Mouse (Mus musculus) ZHBTc4 (cell line): ENCODE data around the gene Nfkbil1.

Source experiments
- DNase-seq: peaks from one replicate; pipeline ENCODE4 v3.0.0-alpha.2; 2011; ENCODE audit warnings: low read depth, low spot score

Gene Nfkbil1

DNA sequence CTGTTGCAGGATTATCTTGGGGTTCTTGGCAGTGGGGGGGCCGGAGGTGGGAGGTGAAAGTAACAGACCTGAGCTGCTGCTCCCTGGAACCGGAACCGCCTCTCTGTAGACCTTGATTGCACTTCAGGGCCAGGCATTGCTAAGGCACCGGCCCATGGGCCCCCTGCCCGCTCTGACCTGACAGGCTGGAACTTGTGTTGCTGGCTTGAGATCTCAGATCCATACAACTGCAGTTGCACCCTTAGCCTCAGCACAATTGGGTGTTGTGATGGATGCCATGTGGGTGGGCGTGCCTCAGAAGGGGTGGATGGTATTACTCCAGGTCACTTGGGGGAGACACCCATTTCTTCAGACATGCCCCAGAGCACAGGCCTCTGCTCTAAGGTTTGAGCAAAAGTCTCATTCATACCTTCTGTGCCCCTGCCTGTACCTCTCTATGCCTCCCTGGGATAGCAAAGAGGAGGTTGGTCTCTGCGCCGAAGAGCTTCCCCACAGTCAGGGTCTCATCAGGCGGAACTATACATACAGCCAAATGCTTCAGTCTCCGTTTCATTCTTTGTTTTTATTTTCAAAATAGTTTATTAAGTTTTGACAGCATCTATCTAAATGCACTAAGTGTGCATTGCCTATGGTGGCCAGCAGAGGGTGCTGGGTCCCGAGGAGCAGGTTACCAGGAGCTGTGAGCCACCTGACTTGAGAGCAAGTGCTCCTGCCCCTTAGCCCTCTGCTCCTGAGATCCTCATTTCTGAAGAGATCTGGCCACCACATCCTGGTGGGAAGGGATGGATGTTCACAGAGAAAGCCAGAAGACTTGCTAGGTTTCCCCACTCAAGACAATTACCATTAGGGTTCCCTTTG lies 18.9 kb upstream of the Nfkbil1 start:
- peak; percentile 83 for DNase-seq

DNA sequence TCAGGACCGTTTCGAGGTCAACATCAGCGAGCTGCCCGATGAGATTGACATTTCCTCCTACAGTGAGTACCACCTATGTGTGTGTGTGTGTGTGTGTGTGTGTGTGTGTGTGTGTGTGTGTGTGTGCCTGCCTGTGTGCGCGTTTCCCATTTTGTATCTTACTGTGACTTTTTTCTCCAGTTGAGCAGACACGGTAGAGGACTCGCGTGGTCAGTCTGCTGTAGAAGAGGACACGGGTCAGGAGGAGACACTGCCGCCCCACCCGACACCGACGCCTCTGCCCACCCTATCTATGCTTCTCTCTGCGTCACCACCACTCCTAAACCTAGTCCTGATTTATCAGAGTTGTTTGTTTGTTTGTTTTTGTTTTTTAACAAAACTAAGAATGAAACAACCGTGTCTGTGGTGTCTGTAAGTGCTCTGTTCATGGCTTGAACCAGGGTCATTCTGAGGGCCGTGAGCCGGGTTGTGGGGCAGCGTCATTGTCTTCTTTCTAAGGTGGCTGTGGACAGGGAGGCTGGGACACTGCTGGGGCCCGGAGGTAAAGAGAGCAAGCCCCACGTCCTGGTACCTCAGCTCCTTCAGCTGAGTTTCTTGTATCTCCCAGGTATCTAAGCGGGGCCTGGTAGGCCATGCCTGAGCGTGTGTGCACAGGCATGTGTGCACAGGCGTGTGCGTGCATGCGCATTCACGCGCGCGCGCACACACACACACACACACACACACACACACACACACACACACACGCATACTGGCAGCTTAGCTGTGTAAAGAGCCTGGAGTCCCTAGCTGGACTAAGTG lies 17.9 kb upstream of the Nfkbil1 start:
- DNase-seq, result no peak

DNA sequence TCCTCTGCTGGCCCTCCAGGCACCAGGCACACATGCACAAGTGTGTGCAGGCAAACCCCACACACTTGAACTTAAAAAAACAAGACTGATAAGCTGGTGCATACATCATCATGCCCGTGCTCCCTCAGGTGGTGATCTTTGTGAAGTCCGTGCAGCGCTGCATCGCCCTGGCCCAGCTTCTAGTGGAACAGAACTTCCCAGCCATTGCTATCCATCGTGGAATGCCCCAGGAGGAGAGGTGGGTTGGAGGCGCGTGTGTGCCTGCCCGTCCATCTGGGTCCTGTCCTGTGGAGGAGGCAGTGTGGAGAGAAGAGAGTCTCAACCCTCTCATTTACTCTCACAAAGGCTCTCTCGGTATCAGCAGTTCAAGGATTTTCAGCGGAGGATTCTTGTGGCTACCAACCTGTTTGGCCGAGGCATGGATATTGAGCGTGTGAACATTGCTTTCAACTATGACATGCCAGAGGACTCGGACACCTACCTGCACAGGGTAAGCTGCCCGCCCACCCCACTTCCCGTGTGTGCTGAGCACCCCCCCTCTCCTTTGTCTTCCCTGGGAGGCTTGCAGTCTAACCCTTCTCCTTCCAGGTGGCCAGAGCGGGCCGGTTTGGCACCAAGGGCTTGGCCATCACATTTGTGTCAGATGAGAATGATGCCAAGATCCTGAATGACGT lies 17.2 kb upstream of the Nfkbil1 start:
- DNase-seq, result no peak

DNA sequence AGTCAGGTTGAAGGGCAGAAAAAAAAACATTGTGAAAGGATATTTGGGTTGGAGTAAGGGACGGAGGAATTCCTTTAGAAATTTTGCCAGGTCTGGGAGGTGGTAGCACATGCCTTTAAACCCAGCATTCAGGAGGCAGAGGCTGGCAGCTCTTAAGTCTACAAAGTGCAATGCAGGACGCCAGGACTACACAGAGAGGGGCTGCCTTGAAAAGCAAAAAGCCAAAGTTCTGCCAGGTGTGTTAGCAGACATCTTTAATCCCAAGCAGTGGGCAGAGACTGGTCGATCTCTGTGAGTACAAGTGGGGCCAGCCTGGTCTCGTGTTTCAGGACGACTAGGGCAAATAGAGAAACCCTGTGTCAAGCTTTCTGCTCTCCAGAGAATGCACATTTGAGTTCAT lies 16.4 kb upstream of the Nfkbil1 start:
- no peak for DNase-seq

DNA sequence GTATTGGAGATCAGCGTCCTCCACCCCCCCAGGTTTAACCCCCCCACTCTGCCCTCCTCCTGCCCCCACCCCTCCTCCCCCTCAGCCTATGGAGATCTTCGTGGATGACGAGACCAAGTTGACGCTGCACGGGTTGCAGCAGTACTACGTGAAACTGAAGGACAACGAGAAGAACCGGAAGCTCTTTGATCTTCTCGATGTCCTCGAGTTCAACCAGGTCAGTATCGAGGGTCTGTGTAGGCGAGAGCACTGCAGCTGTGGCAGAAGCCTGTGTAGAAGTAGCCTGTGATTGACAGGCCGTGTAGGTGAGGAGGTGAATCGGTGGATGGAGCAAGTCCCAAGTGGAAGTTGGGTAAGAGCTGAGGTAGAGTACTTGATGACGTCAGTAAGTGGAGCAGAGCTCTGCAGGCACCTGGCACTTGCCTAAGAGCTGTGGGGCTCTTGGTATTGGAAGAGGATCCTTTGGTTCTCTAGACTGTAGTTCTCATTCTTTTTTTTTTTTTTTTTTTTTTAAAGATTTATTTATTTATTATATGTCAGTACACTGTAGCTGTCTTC lies 15.6 kb upstream of the Nfkbil1 start:
- DNase-seq, result no peak

DNA sequence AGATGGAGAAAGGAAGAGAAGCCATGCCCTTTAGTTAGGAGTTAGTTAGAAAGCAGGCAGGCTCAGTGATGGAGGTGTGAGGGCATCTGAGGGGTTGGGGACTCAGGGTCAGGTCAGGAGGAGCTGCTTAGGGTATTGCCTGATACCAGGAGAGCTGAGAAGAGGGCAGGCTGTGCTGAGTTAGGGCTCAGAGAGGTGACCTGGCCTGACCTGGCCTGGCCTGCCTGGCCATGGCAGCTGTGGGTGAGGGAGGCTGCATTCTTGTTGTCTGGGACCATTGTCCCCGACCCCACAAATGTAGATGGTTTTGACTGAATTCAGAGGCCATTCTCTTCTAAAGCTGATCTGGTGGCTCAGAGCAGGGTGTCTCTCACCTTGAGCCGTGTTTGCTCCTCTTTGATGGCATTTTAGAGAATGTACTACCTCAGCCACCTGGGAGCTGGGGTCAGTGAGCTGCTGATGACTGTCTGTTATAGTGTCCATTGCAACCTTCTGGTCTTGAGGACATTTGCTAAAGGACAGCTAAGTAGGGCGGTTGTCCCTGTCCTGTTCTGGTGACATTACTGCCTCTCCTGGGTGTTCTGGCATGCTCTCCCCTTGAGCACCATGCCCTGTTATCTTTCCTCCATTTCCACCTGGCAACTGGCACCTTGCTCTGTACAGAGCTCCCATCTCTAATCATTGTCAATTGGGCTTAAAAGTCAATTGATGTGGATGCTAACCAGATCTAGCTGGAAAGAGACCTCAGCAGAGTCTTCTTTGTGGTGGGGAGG lies 14.9 kb upstream of the Nfkbil1 start:
- no peak for DNase-seq

DNA sequence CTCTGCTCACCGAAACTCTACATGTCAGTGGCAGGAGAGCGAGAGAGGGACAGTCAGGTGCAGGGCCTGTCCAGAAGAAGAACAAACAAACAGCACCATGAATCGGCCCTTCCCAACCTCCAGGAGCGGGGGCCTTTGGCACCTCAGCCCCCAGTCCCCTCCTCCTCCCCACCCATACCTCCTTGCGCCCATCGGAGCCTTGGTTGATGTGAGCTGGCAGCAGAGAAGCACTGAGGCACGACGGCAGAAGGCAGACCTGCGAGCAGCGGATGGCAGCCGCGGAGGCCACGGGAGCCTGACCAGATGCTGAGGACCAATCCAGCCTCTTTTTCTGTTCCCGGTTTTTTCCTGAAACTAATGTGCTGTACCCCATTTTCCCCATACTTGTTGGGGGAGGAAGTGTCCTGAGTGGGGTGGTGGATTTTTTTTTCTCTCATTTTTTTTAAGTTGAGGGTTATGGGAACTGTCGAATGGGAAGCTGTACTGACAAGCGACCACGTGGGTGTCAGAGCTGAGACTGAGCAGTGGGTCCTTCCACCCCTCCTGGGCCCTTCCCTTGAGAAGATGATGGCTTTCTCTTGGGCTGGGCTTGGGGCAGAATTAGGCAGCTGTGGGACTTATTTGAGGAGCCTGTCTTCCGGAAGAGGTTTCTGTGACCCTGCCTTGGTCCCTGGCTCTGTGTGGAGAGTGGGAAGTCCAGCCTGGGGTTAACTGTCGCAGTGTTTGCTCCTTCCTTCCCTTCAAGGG lies 14.0 kb upstream of the Nfkbil1 start:
- DNase-seq, result no peak

DNA sequence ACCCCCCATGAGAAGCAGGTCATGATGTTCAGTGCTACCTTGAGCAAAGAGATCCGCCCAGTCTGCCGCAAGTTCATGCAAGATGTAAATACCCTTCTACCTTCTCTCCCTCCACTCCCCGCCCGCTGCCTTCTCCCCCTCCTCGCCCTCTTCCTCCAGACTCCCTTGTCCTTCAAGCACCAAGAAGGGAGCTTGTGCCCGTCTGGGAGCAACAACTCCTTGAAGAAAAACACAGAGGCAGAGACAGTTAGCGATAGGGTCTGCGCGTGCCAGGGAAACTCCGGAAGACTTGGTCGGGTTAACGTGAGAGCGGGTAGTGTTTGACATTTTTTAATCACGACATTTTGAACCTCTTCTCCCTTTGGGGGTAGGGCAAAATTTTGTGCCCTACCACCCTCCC lies 13.4 kb upstream of the Nfkbil1 start:
- DNase-seq, result no peak

DNA sequence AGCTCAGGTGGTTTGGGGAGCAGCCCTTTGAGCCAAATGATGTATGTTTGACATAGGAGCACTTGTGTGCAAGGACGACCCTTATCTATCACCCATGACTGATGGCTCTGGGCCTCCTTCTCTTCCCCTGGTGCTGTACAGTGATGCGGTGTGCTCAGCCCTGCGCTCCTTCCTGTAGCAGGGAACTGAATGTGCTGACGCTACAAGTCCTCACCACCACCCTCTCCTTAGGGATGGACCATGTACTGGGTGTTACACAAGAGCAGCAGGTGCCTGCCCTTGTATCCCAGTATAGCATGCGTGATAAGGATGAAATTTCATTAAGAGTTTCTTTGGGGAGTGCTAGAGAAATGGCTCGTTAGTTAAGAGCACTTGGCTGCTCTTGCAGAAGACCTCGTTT lies 11.6 kb upstream of the Nfkbil1 start:
- no peak for DNase-seq

DNA sequence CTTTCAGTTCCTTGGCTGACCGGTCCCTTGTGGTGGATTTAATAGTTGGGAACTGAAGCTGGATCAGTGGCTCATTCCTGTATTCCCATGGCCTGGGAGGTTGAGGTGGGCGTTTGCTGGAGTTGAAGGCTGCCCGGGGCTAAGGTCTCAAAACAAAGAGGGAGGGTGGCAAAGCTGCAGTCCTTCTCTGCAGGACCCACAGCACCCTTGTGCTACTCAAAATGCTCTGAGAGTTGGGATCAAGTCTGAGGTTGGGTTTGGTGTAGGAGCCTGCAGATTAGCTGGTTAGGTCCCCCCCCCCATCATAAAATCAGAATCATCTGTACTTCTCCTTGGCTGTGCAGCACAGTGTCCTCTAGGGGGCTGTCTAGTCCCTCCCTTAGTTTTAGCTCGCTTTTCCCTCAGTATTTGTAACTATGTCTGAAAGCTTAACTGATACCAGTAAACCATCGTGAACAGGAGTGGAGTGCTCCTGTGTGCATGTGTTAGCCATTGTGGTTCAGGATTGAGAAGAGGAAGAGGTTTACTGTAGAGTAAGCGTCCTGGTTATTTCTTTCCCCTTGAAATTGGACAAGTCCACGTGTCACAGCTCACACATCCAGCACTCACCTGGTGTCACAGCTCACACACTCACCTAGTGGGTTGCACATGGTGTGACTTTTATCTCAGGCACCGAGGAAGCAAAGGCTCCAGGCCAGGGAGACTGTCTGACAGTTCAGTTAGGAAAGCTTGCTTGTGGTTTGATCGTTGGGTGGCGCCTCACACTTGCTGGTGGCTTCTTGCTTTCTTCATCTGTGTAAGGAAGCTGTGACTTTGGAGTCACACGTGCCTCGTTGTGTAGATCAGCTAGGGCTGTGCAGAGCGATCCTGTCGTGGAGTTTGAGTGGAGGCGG lies 10.4 kb upstream of the Nfkbil1 start:
- peak; percentile 61 for DNase-seq

DNA sequence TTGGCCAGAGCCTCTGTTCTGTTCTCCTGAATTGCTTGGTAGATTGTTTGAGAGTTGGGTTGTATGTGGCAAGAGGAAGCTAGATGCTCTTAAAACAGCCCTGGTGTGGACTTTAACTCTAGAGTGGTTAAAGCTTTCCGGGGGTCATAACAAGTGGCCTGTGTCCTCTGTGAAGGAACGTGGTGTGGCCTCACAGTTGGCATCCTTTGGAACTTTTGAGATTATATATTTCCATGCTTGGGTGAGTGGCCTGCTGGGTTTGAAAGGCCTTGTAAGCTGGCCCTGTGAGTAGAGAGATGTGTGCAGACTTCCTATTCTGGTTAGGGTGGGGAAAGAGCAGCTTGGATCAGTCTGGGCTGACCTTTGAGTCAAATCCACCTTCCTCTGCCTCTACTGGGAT lies 9.4 kb upstream of the Nfkbil1 start:
- no peak for DNase-seq

DNA sequence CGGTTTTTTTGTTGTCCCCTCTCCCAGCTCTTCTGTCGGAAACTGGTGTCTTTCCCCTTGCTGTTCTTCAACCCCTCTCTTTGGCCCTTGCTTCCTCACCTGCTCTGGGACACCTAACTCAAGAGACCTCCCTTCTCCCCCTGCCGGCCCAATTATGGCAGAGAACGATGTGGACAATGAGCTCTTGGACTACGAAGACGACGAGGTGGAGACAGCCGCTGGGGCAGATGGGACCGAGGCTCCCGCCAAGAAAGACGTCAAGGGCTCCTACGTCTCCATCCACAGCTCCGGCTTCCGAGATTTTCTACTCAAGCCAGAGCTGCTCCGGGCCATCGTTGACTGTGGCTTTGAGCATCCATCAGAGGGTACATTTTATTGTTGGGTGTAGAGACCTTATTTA lies 7.5 kb upstream of the Nfkbil1 start:
- peak; percentile 77 for DNase-seq

DNA sequence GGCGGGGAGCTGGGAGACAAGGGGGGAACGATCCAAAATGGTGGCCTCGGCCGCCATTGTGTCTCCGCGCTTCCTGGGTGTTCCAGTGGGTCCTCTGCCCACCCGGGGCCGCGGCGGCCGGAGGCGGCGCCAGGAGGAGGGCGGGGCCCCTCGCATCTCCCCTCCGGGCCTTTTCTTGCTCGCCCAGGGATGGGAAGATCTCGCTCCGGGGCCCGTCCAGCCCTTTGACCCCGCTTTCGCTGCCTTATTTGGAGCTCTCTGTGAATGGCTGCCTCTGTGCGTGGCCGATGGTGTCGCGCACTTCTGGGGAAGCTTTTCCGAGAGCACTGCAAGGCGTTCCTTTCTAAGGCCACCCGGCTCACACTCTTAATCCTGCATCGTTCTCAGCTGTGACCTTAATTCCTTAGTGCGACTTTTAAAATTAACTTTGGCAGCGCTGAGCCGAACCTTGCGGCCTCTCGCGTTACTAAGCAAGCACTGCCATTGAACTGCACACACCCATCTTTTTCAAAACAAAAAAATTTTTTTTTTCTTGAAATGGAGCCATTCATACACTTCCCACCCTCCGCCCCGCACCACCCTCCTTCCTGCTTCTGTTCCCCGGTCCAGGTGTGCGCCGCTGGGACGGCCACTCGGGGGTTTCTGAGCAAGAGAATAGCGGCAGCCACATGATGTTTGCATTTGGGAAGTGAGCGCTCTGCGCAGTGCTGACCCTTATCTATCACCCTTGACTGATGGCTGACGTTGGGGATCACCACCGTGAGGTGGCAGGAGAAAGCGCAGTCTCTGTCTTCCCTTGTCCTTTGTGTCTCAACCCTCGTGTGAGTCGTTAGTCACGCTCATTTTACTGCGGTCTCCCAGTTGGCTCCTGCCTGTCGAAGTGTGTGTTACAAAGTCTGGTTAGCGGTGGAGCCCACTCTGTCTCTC lies 6.7 kb upstream of the Nfkbil1 start:
- DNase-seq, result peak; percentile 85

DNA sequence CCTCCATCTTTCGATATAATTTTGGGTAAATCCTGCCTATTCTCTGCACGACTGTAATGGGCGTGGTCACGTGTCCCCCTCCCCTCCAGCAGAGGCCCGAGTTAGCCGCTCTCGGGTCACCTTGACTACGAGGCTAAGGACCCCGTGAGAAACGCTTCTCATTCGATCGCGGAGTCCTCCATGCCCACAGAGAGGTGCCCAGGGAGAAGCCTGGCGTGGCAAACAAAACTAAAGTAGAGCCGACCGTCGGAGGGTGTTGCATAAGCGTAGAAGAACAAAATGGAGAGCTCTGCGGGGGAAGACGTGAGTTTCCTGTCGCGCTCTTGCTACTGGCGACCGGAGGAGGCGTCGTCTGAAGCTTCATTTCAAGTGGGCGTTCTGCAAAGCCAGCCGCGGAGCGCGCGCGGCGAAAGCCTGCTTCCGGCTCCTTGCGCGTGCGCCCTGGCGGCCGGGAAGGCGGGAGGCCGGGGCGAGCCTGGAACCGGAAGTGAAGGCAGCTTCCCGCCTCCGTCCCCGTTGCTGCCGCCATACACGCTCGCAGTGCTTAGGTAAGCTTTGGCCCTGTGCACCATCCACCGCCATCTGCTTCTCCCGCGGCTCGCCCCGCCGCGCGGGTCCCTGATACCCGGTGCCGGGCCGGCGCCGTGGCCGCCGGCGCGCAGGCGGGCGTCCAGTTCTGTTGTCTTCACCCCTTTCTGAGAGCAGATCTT lies 5.9 kb upstream of the Nfkbil1 start, which contains the start of gene Ddx39b:
Gene Ddx39b (plus strand): TSS at position 442 of the 710 bp plus-strand sequence.
- peak; percentile 97 for DNase-seq

DNA sequence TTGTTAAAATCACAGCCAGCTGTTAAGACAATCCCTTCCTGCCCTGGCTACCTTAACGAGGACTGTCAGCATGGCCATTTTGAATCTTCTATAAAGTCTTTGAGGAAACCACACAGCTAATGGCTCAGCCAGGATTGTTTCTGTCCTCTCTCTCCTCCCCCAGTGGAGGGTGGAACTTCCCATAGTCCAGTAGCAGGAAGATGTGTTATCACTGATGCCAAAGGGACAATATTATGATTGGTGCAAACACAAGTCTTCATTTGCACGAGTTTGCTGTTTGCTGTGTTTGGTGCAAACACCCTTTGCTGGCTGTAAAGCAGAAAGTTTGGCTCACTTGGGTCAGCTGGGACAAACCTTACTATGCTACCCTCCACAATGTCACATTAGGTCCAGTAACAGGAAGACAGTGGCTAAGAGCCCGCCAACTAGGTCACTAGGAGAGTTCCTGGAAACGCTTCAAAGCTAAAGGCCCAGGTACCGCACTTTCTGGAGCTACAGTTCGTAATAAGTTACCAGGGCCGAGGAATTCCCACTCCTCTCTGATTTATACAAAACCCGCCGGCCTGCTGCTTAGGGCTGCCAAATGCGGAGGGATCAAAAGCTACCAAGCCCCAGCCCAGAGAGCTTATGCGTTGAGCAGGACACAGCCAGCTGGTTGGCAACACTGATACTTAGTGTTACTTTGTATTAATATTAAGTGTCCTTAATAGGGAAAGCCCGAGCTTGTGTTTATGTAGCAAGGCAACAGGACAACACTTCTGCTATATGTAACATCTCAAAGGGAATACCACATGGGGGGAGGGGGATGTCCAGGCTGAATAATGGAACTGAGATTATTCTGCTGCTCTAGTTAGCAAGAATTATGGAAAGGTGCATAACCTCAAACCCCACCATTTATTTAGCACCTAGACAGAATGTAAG lies 5.1 kb upstream of the Nfkbil1 start:
- no peak for DNase-seq

DNA sequence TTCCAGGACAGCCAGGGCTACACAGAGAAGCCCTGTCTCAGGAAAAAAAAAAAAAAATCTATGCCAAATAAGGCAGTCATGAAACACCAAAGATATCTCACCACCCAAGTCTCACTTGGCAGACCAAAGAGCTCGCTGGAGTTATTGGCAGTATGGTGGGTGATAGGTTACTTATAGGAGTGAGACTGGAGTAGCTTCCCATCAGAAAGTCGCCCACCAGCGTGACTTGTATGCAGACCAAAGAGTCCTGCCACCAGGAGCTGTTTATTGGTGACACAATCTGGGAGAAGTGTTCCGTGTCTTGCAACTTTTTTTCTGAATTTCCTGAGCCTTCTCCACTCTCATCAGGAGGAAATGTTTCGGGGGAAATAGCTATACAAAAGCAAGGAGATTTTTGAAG lies 4.1 kb upstream of the Nfkbil1 start:
- DNase-seq, result no peak

DNA sequence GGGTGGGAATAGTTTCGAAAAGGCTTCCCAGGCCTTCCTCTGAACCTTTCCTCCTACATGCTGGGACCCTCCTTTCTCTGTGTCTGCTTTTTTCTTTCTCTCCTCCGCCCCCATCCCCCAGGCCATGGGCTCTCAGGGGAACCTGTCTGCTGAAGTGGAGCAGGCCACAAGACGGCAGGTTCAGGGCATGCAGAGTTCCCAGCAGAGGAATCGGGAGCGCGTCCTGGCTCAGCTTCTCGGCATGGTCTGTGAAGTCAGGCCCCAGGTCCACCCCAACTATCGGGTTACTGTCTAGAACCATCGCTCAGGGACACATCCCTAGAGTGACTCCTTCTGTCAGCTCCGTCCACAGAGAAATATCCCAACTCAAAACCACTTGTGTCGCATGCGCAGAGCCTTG lies 1.9 kb upstream of the Nfkbil1 start:
- no peak for DNase-seq
